Mouse (Mus musculus) adrenal gland, postnatal 25 days (tissue): Measurements from ENCODE around the gene Hhip. TPM values are rescaled to one million over a fixed set of nuclear protein-coding genes. Genes with fewer than 3 reads are reported as not detected.

Experiments
- DNase-seq: peaks from one replicate; pipeline ENCODE4 v3.0.0; 2021; ENCODE audit warnings: mixed read lengths
- long read RNA-seq: library from polyadenylated mRNA; stranded (forward); transcript quantifications from one replicate; pipeline ENCODE4 v2.0.0, GENCODE M21; 2021
- total RNA-seq: library from RNA; stranded (reverse); gene quantifications from 2 replicates; pipeline ENCODE4 v1.2.3, GENCODE M21; 2021

Hhip gene
- 4.6 and 5.1 TPM in 2 replicates for total RNA-seq
- long read RNA-seq, partial matches to known transcripts: 0 of 2 reads
- long read RNA-seq, other reads (novel, unspliced or antisense): 2 of 2 reads

DNA sequence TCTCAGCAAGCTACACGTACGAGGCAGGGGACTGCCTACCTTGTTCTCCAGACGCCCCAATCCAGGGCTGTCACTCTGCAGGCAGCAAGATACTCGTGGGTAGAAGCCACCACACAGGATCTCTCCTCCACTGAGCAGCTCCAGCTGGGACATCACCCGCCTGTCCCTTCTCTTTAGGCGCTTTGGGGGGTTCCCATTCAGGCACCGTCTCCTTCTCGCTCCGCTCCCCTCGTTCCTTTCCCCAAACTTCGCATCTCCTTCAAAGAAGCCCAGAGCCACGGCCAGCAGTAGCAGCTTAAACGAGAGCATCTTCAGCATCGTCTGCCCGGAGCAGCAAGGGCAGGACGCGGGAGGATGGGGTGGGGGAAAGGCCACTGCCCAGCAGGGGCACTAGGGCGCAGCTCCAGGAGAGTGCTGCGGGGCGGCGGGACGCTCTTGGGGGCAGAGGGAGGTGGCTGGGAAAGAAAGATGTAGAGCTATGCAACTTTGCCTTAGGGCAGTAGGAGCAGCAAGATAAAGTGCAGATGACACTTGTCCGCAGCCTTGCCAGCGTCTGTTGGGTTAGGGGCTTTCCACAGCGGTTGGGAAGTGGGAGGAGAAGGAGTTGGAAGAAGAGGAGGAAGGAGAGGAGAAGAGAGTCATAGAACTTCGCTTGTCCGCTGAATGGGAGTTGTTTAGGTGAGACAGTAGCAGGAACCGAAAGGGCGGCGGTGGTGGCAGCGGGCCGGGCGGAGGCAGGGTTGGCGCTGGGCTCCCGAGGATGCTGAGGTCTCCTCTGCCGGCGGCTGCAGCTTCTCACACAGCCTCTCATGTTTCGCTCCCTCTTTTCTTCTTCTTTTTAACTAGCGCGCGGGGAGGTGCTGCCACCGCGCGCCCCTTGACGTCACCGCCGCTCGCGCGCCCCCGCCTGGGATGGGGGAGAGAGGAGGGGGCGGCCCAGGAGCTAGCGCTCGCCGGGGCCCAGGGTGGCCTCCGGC is at the start of gene Hhip:
Gene Hhip (minus strand): TSS at position 809 of the 977 bp plus-strand sequence.
- DNase-seq: peak; percentile 27

DNA sequence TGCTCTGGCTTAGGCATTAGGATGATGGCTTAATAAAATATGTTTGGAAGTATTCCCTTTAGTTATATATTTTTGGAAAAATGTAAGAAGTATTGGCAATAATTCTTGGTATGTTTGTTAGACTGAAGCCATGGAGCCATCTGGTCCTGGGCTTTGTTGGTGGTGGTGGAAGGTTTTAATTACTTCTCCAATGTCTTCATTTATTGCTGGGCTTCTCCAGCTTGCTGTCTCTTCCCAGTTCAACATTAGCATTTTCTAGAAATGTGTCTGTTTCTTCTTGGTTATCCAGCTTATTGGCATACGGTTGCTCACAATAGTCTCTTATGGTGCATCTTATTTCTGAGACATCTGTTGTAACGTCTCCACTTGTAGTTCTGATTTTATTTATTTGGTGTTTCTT is 29.2 kb upstream of the Hhip start:
- no peak for DNase-seq

DNA sequence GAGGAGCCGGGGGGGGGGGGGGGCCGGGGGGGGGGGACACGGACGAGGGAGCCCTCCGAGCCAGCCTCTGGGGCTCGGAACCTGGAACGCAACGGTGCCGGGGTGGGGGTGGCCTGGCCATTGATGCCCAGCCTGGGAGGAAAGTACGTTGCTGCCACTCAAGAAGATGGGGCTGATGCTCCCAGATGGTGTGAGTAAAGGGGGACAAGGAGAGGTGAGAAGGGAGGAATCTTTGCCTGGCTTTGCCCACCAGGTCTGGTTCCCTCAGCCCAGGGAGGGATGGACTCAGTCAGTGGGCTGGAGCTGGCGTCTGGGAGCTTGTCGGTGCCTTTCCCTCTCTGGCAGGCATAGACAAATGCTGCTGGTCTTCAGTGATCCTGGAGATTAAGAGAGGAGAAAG is 387 bp upstream of the Hhip start:
- DNase-seq: no peak

DNA sequence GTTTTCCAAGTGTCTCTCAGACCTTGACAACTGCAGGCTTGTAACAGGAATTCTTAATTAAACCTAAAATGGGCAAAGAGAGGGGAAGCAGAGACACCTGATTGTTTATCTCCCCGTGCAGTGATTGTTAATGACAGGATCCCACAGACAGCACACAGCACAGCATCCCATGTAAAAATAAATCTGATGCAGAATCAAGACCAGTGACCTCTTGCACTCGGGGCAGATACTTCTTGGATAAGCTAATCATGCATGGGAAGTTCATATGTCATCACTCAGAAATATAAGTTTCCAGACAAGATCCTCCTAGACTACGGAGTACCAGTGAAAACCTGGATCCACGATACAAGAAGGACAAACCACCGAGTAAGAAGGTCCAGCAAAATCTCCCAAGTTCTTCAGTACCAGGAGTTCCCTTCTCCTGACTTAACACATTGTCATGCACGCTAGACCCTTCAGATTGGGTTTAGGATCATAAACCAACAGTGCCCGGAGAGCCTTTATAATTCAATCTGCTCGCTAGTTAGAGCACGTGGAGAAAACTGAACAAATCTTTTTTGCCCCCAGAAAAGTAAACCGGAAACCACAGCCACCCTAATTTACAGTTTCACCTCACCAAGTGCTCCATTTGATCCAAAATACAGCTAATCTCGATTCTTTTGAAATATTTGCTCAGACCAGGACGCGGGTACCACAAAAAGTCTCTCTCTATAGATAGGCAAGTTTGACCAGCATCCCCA is 1.3 kb downstream of the Hhip start:
- no peak for DNase-seq

DNA sequence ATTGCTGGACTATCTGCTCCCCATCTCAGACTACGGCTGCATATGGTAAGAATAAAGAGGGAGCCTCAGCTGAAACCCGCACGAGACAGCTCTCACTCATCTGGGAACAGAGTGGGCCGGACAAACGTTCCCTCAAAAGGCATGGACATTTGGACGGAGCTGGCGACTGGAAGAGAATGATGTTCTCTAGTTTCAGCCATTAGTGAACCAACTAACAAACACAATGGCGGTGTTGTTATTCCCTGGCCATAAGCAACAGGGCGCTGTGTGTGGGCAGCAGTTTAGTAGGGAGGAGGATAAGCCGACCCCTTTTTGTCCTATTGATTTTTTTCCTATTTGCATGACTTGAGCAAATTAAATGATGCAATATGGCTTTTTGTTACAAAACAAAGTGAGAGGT is 2.0 kb downstream of the Hhip start:
- DNase-seq: no peak

DNA sequence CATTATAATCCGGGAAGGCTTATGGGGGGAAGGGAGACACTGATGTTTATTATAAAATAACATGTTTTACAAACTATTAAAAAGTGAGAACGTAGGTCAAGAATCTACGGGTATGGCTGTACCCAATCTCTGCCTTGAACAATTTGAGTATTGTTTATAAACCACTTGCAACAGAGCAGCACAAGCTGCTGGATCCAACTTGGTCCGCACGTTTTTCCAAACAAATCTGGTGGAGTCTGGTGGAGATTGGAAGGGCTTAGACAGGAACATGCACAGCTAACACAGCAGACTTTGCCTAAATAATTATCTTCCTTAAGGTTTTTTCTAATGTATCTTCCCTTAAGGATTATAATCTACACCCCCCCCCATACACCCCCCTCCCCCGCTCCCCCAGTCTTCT is 2.7 kb downstream of the Hhip start:
- DNase-seq: no peak

DNA sequence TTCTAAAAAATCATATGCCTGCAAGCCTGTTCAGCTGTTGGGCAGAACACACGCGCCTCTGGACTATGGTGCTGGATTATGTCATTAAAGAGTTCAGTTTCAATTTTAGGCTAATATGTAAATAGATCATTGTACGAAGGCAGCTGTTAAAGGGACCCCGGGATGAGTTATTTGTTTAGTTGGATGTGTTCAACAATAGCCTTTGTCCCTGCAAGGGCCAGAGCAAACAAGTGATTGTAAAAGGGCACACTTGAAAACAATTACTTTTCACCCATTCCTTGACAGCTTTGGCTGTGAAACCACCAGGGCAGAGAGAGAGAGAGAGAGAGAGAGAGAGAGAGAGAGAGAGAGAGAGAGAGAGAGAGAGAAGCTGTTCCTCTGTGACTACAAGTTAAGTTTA is 3.6 kb downstream of the Hhip start:
- DNase-seq: no peak

DNA sequence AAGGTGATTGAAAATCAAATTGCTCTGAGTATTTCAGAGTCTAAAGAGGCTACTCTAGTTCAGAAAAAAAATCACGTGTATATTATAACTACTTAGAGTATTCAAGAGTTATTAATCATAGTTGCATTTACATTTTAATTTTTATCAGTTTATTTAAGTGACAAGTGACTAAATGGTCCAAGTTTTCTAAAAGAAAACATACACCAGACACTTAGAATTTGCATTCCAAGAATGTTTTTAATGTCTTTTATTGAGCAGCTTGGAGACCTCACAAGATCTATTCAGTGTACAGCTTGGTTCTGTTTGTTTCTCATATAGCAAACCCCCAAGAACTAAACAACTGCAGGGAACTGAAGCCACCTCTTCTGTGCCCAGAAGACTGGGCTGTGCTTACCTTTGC is 5.0 kb downstream of the Hhip start:
- DNase-seq: no peak

DNA sequence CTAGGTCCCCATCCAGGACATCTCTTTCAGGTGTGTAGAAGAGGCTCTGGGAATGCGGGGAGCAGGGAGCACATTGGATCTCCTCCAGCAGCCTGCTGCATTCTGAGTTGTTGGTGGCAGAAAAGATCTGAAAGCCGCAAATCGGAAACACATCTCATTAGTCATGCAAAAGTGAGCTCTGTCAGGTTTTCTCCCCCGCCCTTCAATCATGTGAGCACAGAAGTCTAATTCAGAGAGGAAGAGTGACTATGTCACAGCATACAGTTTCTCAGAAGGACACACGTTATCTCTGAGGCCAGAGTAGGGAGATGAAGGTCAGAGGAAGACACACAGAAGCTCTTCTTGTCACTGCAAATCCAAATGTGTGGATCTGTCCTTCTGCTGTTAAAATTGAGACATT is 6.3 kb downstream of the Hhip start:
- DNase-seq: no peak

DNA sequence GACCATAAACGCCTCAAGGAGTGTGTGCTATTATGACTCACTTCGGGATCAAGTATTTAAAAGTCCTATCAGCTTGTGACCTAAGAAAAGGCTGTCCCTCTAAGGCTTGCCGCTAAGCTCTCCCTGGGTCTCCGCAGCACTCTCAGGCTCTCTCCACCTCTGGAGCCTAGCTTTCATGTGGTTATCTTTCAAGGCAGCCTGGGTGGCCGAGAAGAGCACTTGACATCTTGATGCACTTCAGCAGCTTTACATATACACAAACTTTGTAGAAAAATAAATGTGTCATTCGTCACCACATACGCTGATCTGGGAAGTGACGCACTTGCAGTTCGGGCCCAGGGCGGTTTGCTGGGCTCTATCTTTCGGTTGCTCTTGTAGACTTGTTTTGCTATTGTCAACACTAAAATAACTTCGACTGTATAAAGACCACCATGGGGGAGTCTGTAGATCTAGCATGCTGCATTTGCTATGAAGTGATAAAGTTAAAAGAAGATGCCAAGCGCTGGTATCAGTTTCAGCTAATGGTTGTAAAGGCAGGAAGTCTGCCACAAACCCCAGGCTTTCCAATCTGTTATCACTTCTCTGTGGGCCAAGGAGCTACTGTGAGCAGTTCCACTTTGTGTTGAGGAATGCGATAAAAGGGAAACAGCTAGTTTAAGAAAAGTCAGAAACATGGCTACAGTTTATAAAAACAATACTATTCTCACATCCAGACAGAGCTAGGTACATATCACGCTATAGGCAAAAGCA is 8.4 kb downstream of the Hhip start:
- DNase-seq: no peak

DNA sequence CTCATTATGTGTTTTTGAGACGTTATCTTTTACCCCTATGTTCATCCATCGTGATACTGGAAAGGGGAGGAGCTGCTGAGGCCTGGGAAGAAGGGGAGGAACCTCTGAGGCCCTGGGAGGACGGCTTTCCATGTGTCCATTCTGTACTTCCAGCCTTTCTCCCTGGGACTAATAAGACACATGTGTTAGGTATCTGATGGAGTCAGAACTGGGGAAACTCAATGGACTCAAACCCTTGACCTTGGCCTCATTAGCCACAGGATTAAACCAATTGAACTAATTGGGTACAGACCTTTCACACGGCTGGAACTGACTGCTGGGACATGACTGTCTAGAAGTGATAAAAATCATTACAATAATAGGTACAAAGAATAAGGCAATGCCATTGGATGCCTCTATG is 9.6 kb downstream of the Hhip start:
- no peak for DNase-seq

DNA sequence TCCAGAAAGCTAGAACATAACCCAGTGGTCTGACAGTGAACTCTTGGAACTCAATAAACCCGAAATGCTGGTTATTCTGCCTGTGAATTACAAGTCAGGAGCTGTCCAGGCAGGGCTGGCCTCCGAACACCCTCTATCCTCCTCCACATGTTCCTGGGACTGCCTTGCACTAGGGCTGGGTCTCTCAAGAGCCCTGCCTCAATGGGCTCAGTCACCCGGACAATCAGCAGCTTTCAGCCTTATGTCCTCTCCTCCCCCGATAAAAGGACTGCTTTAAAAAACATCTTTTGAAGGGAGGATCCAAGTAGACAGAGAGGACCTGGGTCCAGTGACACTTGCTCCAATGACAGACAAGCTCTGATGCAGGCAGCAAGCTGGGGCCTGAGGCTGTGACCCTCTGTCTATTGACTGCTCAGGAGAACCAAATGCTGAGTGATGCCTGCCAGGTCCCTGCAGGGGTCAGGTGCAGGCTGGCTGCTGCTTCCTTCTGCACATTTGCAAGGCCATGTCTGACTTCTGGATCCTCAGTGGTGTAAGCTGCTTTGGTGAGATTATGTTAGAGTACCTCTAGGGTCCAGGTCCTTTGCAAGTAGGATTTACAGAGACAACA is 20.1 kb downstream of the Hhip start:
- no peak for DNase-seq

DNA sequence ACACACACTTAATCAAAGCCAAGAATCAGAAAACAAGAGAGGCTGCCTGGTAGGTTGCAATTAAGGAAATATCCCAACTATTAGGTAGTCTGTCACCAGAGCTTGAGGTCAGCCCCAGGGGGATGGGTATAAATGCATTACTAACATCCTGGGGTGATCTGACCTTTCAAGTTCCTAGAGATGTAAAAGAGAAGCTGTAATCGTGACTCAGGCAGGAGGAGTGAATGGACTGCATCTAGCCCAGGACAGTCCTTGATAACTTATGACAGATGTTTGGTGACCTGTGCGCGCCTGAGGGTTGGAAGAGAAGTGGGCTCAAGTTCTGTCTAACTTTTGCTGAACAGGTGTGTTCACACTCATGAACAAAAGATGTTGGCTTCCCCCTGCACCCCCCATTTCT is 25.2 kb downstream of the Hhip start:
- DNase-seq: no peak

DNA sequence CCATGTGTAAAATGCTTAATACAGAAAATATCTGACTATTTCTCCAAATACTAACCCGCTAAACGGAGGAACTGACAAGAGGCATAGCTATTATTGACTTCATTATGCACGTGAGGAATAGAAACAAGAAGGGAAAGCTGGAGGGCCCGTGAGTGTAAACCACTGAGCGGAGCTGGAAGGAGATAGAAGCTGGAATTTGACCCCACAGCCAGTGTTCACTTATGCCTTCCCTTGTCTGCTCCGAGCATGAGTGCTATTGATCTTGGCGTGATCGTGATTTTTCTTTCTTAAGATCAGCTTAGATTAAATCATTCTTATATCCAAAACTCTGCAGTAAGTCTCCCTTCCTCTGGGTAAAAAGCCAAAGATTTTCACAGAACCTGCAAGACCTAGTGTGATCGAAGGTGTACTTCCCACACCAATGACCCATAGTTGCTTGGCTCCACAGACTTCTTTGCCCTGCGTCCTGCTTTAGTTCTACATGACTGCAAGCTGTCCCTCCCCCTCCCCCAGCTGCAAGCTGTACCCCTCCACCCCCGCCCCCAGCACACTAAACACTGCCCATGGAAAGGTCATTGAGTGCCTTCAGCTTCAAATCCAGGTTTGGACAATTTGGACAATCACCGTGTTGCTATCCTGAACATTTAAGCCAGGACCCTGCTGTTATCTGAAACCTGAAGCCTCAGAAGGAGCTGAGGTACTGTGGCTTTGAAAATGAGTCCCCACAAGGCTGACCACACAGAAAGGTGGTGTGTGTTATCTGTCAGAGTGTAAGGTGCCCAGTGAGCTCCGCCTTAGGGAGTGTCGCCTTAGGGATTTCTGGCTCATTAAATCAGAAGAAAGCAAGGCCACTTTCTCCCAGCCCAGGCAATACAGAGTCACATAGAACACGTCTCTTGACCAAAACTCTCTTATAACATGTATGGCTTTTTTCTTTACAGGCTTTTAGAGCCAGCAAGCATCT is 26.2 kb downstream of the Hhip start:
- no peak for DNase-seq

DNA sequence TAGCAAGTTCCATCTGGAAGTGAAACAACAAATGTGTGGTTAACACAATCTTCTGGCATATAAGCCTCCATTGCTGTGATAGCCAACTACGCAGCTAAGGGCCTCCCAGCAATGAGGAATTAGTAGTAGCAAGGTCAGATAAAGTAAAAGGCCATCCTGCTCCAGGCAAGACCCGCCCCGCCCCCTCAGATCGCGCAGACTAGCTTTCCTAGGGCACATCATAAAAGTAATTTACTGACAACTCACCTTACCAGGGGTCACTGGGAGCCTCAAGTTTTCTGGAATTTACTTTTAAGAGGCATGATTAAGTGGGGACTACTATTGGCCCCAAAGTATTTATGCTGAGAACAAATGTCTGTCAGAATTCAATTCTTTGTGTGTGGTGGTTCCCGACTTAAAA is 28.2 kb downstream of the Hhip start:
- peak; percentile 17 for DNase-seq

DNA sequence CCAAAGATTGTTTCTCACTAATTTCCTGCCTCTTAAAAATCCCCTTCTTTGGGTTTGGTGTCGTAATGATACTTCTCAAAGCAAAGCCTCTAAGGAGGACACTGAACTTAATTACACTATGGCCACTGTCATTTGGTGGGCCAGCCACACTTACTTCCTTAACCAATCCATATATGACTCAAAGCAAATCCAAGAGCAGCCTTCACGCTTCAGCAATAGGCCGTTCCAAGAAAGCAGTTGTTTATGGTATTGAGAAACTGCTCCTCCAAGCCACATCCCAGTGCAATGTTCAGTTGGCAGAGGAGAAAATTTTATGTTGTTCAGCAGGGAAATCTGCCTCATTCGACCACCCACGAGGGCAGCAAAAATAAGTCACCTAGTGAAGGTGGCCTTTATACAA is 37.3 kb downstream of the Hhip start:
- DNase-seq: no peak

DNA sequence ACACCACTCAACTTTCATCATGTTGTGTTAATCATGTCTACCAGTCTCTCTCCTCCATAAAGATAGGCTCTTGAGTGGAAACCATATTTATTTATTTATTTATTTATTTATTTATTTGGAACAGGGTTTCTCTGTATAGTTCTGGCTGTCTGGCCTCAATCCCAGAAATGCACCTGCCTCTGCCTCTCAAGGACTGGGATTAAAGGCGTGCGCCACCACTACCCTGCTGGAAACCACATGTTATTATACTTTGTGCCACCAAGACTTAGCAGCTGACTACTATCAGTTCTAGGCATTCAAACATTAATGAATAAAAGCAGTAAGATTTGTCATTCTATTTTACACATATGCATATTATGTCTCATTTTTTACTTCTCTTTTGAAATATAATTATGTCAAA is 42.0 kb downstream of the Hhip start:
- no peak for DNase-seq

DNA sequence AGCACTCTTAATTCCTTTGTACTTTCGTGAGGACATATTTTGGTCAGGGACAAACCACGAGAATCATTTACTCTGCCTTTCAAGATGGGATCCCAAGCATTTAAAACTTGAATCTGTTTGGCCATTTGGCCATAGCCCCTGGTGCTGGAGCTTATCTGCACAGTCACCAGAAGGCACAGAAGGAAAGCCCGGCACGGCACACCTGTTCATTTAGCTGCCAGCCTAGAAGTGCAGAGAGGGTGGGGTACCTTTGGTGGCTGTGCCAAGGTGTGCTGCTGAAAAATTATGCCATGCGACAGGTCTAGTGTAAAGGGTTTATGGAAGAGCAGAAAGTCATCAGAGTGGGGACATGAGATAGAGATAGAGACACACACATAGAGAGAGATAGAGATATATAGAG is 53.4 kb downstream of the Hhip start:
- DNase-seq: no peak

DNA sequence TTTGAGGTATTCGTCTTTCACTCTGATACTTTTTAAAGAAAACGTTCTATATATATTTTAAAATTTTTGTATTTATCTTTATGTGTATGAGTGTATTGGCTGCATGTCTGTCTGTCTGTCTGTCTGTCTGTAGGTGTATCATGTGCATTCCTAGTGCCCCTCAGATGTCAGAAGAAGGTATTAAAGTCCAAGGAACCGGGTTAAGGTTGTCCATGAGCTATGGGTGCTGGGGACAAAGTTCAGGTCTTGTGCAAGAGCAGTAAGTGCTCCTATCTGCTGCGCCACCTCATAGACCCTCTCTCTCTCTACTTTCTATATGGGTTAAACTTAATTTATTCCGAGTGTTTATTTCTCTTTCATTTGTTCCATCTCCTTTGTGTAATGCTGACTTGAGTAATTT is 55.5 kb downstream of the Hhip start:
- DNase-seq: no peak

DNA sequence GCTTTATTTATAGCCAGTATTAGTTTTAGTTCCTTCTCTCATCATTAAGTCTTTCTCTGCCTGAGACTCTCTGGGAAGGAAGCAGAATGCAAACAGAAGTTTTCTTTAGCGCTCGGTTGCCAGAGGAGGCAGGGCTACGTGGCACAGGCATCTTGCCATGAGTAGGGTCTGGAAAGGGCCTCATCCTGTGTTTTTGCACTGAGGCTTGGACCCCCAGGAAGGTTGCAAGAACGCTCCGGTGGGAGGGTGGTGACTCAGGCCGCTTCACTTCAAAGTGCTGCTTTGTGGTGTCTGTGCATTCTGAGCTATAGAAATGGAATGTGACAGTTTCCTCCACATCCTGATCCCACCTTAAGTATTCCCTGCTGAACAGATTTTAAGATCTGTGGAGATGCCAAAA is 62.7 kb downstream of the Hhip start:
- no peak for DNase-seq

DNA sequence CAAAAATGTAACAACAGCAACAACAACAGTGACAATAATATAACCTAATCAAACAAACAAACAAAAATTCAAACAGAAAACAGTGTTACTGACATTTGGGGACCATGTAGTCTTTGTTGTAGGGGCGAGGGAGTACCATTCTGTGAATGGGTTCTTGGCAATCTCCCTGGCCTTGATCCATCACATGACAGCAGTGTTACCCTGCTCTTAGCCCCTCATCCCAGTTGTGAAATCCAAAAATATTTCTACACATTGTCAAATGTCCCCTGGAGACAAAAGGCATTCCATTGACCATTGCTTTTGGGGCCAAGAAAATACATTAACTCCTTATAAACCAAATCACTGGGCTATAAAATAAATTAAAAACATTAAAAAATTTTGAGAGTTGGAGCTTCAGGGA is 64.3 kb downstream of the Hhip start:
- no peak for DNase-seq
